Mouse (Mus musculus) lung, adult 2 months (tissue): ENCODE measurements around the gene Lysmd1.

ENCODE experiments used
- CTCF ChIP-seq: fragments of 200-500 bp; IDR thresholded peaks from 2 replicates; pipeline ENCODE4 v1.5.1; 2011; ENCODE audit warnings: mild to moderate bottlenecking, low read length, control low read depth; ENCODE audit not compliant: insufficient read depth
- POLR2A ChIP-seq: fragments of 200-500 bp; IDR thresholded peaks from 2 replicates; pipeline ENCODE4 v1.6.1; 2011; ENCODE audit warnings: low read depth, mild to moderate bottlenecking, control low read depth, low read length, borderline replicate concordance; ENCODE audit errors: extremely low read depth

DNA sequence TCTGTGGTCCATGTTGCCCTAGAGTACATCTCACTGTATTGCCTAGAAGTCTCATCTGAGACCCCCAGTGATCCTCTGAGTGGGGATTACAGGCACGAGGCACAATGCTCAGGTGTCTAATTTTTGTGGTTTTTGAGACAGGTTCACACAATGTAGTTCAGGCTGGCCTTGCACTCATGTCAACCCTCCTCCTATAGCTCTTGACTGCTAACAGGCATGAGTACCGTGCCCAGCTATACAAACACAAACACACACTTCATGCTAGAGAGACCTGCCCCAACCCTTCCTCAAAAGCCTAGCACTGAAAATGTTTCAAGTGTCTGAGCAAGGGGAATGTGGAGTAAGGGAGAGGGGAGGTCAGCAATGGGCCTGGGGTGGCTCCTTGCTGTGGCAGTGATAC lies 52.2 kb downstream of the Lysmd1 start:
- no peak for TF ChIP-seq CTCF
- TF ChIP-seq POLR2A = no peak
